Mouse (Mus musculus) heart, embryonic 14.5 days (tissue): ENCODE measurements around the gene Snx25. TPM values are rescaled to one million over a fixed set of nuclear protein-coding genes. Genes with fewer than 3 reads are reported as not detected.

Source experiments
- ATAC-seq: fragments of 200-750 bp; cut with Nextera tagmentation; 2 replicates; pipeline ENCODE4 v1.8.0; 2017; ENCODE audit warnings: low read depth, moderate TSS enrichment; ENCODE audit not compliant: insufficient number of reproducible peaks, insufficient read depth, low FRiP score
- H3K27ac ChIP-seq, 2 experiments: fragments of 200-500 bp in 1 of 2; fragments of 300-500 bp in 1 of 2; sonication (generic) in 1 of 2; replicated peaks in 1 of 2; 2 replicates each; pipeline ENCODE4 v1.5.1; 2012 to 2014; ENCODE audit warnings: low read depth in 2 of 2, low read length in 2 of 2, control low read depth in 1 of 2, mild to moderate bottlenecking in 1 of 2, mixed read lengths in 1 of 2; ENCODE audit not compliant: control insufficient read depth in 1 of 2, insufficient read depth in 1 of 2
- H3K27me3 ChIP-seq: fragments of 300-500 bp; sonication (generic); 2 replicates; pipeline ENCODE4 v1.6.1; 2014; ENCODE audit warnings: mild to moderate bottlenecking, low read length, control low read depth; ENCODE audit not compliant: control insufficient read depth, insufficient read depth
- H3K36me3 ChIP-seq: fragments of 300-500 bp; sonication (generic); 2 replicates; pipeline ENCODE4 v1.6.1; 2014; ENCODE audit warnings: mild to moderate bottlenecking, control low read depth, low read length, mixed read lengths; ENCODE audit not compliant: control insufficient read depth, insufficient read depth
- H3K4me1 ChIP-seq, 2 experiments: fragments of 200-500 bp in 1 of 2; fragments of 300-500 bp in 1 of 2; sonication (generic) in 1 of 2; 2 replicates each; pipeline ENCODE4 v1.6.1; 2012 to 2014; ENCODE audit warnings: low read length in 2 of 2, control low read depth in 1 of 2, mixed read lengths in 1 of 2; ENCODE audit not compliant: control insufficient read depth in 2 of 2, insufficient read depth in 2 of 2
- H3K4me2 ChIP-seq: fragments of 300-500 bp; sonication (generic); 2 replicates; pipeline ENCODE4 v1.6.1; 2014; ENCODE audit warnings: mild to moderate bottlenecking, low read length
- H3K4me3 ChIP-seq, 2 experiments: fragments of 200-500 bp in 1 of 2; fragments of 300-500 bp in 1 of 2; sonication (generic) in 1 of 2; 2 replicates each; pipeline ENCODE4 v1.5.1; 2012 to 2014; ENCODE audit warnings: low read length in 2 of 2, mild to moderate bottlenecking in 2 of 2, control low read depth in 1 of 2, low read depth in 1 of 2, moderate library complexity in 1 of 2; ENCODE audit not compliant: control insufficient read depth in 1 of 2, insufficient read depth in 1 of 2
- H3K9ac ChIP-seq: fragments of 300-500 bp; sonication (generic); 2 replicates; pipeline ENCODE4 v1.6.1; 2014; ENCODE audit warnings: mild to moderate bottlenecking, low read length
- H3K9me3 ChIP-seq: fragments of 300-500 bp; sonication (generic); 2 replicates; pipeline ENCODE4 v1.6.1; 2016; ENCODE audit warnings: low read length, control low read depth; ENCODE audit not compliant: control insufficient read depth
- WGBS: fragments of 180-500 bp; shearing (Covaris S2); extraction: QIAGEN DNeasy Blood & Tissue Kit; methylation state at CpG from one replicate; pipeline ENCODE4 v1.1.7; 2014; 5-methylcytosine and 5-hydroxymethylcytosine counted together
- polyA plus RNA-seq: library from polyadenylated mRNA; unstranded; fragments of >200 nt; fragmentation: Nextera tagmentation; extraction: Ambion mirVana; gene quantifications from 2 replicates; pipeline ENCODE4 v1.2.1, GENCODE M21; 2014

The Snx25 gene
- polyA plus RNA-seq, 1 experiment from 2014 or later = 8.8 TPM

GRCm38 (mm10) chr8:46010306-46010705 lies 141.7 kb downstream of the Snx25 start:
- H3K9me3 ChIP-seq = no peaks in the 10 kb centered on the region
- peak overlapping the region; percentile 11 to 33; a peak in 3 of 4 replicates for H3K4me3 ChIP-seq
- no peaks in the 10 kb centered on the region for H3K27me3 ChIP-seq
- no peaks in the 10 kb centered on the region for H3K36me3 ChIP-seq
- 37% methylated on average over 2 of the region's 2 CpGs for WGBS
- ATAC-seq = no peak
- peak overlapping the region; percentile 59 for H3K9ac ChIP-seq
- H3K4me2 ChIP-seq = peak overlapping the region; percentile 72
- peak overlapping the region; percentile 65 to 83 for H3K27ac ChIP-seq
- peaks cover 2 to 21% of the 10 kb centered on the region in 2 experiments; a peak in 3 of 4 replicates for H3K4me1 ChIP-seq

- H3K9me3 ChIP-seq = no peaks in the 10 kb centered on the region
- WGBS = 66% methylated on average over 3 of the region's 3 CpGs
- no peak for ATAC-seq
- no peak overlapping the region for H3K9ac ChIP-seq
- H3K4me3 ChIP-seq = no peak overlapping the region
- H3K27me3 ChIP-seq = no peaks in the 10 kb centered on the region
- H3K4me2 ChIP-seq = no peak overlapping the region
- no peak overlapping the region for H3K27ac ChIP-seq
- H3K36me3 ChIP-seq = no peaks in the 10 kb centered on the region
- peaks cover 6 to 26% of the 10 kb centered on the region in 2 experiments for H3K4me1 ChIP-seq
These were observed 144.8 kb downstream of the Snx25 start for GRCm38 (mm10) chr8:46007050-46007672.

GRCm38 (mm10) chr8:46005596-46005995 lies 146.4 kb downstream of the Snx25 start, which contains the start of gene Ankrd37:
Ankrd37 (minus strand) TSS chr8:46005707.
- Histone ChIP-seq H3K27ac (peak within 1 kb of the TSS; percentile 82 to 85), H3K9me3 (no peaks in the 10 kb centered on the region), H3K4me1 (peaks cover 5 to 18% of the 10 kb centered on the region in 2 experiments), H3K4me3 (no peak within 1 kb of the TSS), H3K27me3 (no peaks in the 10 kb centered on the region), H3K4me2 (peak within 1 kb of the TSS; percentile 50), H3K36me3 (no peaks in the 10 kb centered on the region), H3K9ac (peak within 1 kb of the TSS; percentile 41; the same call in 1 of the 2 replicates)
- WGBS = 20% methylated on average over 4 of the region's 4 CpGs
- no peak for ATAC-seq

DNA sequence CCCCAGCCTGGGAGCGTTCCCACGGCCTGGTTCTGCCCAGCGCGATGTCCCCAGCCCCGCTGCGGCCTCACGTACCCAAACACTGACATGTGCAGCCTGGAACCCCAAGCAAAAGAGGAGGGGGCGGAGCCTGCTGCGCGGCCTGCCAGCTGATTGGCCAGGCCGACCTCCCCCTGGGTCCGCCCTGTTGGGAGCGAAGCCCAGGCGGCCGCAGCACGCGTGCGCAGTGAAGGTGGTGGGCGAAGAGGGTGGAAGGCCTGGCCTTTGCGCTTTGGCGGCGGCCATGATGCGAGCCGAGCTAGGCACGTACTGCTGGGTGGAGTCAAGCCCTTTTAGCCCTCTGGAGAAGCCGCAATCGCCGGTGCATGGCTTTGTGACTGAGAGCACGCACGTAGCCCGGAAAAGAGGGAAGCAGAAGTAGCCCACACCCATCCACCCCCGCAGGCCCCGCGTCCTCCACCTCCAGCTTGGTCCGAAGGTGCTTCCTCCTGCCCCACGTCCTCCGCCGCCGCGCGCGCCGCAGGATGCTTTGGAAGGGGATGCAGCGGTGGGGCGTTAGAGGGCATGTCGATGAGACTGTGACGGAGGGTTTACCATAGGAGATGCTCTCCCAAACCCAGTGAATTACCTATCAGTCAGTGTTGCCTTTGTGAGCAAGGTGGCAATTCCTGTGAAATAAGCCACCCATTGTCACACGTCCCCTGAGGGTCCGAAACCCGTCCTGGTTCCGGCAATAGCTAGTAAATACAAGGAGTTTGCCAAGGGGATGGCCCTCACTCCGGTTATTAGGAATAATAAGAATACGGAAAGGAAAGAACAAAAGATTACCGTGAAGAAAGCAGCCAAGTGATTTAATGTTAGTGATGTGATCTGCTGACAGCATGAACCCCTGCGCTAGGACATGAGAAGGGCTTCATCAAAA lies 151.9 kb downstream of the Snx25 start:
- WGBS = 6% methylated on average over 54 of the region's 55 CpGs
- peaks cover 28% of the 10 kb centered on the region for H3K36me3 ChIP-seq
- H3K4me2 ChIP-seq = peak overlapping the region; percentile 87
- peak overlapping the region; percentile 91 for H3K9ac ChIP-seq
- no peaks in the 10 kb centered on the region for H3K27me3 ChIP-seq
- H3K4me1 ChIP-seq = peaks cover 6% of the 10 kb centered on the region in 2 experiments
- H3K9me3 ChIP-seq = no peaks in the 10 kb centered on the region
- peak; percentile 99 for ATAC-seq
- peak overlapping the region; percentile 98 to 99 for H3K27ac ChIP-seq
- peak overlapping the region; percentile 53 to 64 for H3K4me3 ChIP-seq

DNA sequence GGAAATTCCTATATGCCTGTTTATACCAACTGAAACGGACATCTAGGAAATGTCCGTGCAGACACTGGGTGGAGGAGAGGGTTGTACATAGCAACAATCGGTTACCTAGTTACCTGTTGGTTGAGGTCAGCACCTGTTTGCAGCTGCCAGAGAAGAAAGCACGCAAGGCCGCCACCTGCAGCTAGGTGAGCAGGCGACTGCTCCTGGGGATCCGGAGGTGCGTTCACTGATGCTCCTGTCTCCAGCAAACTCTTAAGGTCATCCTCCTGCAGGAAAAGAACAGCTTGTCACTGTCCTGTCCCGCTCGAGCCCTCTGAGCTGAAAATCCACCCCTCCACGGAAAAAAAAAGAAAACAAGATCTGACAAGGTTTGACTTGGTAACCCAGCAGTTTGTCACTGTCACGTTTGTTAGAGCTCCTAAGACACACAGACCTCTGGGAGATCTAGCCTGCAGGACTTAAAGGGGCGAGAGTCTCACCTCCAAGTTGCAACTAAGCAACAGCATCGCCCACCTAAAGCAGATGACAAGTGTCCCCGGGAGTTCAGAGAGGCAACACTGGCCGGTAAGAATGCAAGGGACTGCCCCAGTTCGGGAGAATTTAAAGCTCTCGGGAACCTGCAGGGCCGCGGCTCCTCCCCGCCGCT lies 152.7 kb downstream of the Snx25 start, which contains the start of gene Lrp2bp:
Gene Lrp2bp (plus strand): TSS at position 166 of the 646 bp plus-strand sequence.
- ATAC-seq = no peak
- peak within 1 kb of the TSS; percentile 91 for H3K9ac ChIP-seq
- peaks cover 3 to 5% of the 10 kb centered on the region in 2 experiments; a peak in 3 of 4 replicates for H3K4me1 ChIP-seq
- peaks cover 33% of the 10 kb centered on the region for H3K36me3 ChIP-seq
- H3K4me3 ChIP-seq = peak within 1 kb of the TSS; percentile 53 to 64
- H3K9me3 ChIP-seq = no peaks in the 10 kb centered on the region
- H3K27ac ChIP-seq = peak within 1 kb of the TSS; percentile 98 to 99
- H3K4me2 ChIP-seq = peak within 1 kb of the TSS; percentile 87
- WGBS = 1% methylated on average over 22 of the region's 22 CpGs
- H3K27me3 ChIP-seq = no peaks in the 10 kb centered on the region

DNA sequence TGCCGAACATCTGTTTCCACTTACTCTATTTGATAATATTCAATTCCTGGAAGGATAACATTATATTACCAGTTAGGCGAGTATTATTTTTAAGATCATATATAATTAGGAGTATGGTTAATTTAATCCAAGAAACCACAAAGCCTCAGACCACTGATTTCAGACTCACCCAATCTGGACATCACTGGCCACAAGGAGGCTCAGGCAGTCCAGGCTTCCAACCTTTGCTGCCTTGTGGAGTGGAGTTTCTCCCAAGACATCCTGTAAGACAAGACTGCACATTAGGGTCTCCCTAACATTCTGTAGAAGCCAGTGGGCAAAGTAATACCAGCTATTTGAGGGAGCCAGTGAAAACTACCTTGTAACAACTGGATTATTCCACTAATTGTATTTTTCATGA lies 153.7 kb downstream of the Snx25 start:
- 64% methylated on average over 2 of the region's 2 CpGs for WGBS
- Histone ChIP-seq H3K36me3 (peaks cover 43% of the 10 kb centered on the region), H3K9me3 (no peaks in the 10 kb centered on the region), H3K4me2 (peak overlapping the region; percentile 87), H3K27me3 (no peaks in the 10 kb centered on the region), H3K4me3 (peak overlapping the region in 1 of 2 experiments; percentile 53; a peak in 1 of 4 replicates), H3K27ac (no peak overlapping the region), H3K4me1 (peaks cover 3 to 5% of the 10 kb centered on the region in 2 experiments; a peak in 3 of 4 replicates), H3K9ac (no peak overlapping the region)
- no peak for ATAC-seq

GRCm38 (mm10) chr8:45995576-45995975 lies 156.4 kb downstream of the Snx25 start:
- no peak for ATAC-seq
- Histone ChIP-seq H3K9ac (no peak overlapping the region), H3K4me1 (peaks cover 3 to 5% of the 10 kb centered on the region in 2 experiments; a peak in 3 of 4 replicates), H3K27ac (no peak overlapping the region), H3K27me3 (no peaks in the 10 kb centered on the region), H3K4me2 (no peak overlapping the region), H3K36me3 (peaks cover 60% of the 10 kb centered on the region), H3K9me3 (no peaks in the 10 kb centered on the region), H3K4me3 (no peak overlapping the region)
- WGBS = 84% methylated on average over 3 of the region's 3 CpGs
